Mouse (Mus musculus) induced T-regulatory cell, adult 2 months (primary cell): ENCODE data around the gene Serbp1.
A peak's percentile ranks its signal among the peaks of the same experiment; 100 is the strongest.
"Not testable (repeated sequence)": the region's sequence is repeated elsewhere in the genome, so short reads cannot be mapped to it uniquely, and the experiment has no call there.

Experiments
- DNase-seq: peaks from one replicate; pipeline ENCODE4 v3.0.0-alpha.2; 2012; ENCODE audit warnings: low read depth

The Serbp1 gene

GRCm38 (mm10) chr6:67237977-67238376 is at the start of gene Serbp1:
Gene Serbp1, plus strand, starts transcription at chr6:67238176.
- no peak for DNase-seq

- no peak for DNase-seq
Measured at GRCm38 (mm10) chr6:67193591-67193990, 44.4 kb upstream of the Serbp1 start.

- DNase-seq: no peak
Measured at GRCm38 (mm10) chr6:67194606-67195005, 43.4 kb upstream of the Serbp1 start.

DNA sequence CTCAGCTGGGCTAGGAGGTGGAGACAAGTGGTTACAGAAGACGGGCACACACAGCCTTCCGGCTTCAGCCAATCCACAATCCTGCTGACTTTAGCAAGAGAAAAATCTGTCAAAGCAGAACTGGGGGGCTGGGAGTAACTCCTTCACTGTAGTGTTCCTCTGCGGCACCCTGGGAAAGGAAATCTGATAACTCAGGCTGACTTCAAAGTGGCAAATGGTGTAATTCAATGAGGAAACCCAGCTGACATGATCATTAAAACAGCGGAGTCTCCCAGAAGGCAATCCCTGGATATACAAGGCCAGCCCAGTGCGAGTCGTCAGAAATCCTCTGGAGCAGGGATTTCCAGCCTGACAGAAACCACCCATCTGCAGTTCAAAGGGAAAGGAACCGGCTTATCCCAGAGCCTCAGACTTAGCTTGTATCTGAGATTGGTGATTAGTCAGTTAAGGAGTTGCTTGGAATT is 42.8 kb upstream of the Serbp1 start:
- no peak for DNase-seq

DNA sequence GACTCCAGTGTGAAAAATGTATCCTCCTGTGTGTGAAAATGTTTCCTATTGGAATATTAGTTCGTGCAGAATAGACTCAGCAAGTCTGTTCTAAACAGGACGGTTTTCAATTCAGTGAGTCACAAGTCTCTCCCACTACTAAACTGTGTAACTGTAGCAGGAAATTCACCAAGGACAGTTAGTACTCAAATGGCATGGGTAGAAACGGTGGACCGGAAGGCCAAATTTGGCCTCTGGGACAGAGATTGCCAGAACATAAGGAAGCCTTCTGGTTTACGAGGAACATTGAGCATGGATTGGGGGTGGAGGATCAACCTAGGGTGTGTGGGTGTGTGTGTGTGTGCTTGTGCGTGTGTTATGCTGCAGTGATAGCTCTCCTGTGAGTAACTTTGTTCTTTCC is 41.2 kb upstream of the Serbp1 start:
- no peak for DNase-seq

- DNase-seq: peak; percentile 59
Measured at GRCm38 (mm10) chr6:67198085-67198484, 39.9 kb upstream of the Serbp1 start.

DNA sequence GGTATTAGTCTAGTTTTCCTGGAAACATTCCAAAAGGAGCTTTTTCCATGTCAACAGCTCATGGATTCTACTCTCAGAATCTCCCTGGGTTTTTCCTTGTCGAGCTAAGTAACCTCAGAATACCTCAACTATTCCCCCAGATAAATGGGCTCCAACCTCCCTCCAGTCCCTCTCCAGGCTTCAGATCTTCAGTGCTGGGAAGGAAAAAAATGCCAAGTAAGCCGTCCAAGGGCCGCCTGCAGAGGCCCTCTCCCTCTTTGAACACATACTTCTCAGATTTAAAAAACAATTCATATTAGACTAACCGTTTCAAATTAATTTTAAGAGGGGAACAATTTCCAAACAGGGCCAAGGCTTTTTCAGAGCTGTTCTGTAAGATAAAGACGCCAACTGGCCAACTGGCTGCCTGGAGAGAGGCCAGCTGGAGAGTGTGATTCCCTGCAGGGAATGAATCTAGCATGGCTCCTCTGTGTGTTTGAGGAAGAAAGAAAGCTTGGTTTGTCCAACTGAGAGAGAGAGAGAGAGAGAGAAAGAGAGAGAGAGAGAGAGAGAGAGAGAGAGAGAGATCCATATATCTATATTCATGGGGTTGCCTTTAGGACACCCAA is 37.2 kb upstream of the Serbp1 start:
- no peak for DNase-seq

GRCm38 (mm10) chr6:67205081-67206037 is 32.6 kb upstream of the Serbp1 start:
- DNase-seq: no peak

DNA sequence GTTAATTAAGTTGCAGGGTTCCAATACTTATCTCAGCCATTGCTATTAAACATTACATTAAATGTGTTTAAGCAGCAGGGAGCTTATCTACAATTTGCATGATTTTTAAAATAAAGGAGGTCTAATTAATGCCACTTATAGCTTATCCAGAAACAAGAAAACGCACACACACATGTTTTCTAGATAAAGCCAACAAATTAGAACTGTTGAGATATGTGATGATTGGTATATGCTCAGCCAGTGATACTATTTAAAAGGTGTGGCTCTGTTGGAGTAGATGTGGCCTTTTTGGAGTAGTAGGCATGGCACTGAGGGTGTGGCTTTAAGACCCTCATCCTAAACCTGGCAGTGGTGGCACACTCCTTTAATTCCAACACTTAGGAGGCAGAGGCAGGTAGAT is 25.6 kb upstream of the Serbp1 start:
- no peak for DNase-seq

GRCm38 (mm10) chr6:67213429-67214098 is 24.4 kb upstream of the Serbp1 start:
- no peak for DNase-seq

DNA sequence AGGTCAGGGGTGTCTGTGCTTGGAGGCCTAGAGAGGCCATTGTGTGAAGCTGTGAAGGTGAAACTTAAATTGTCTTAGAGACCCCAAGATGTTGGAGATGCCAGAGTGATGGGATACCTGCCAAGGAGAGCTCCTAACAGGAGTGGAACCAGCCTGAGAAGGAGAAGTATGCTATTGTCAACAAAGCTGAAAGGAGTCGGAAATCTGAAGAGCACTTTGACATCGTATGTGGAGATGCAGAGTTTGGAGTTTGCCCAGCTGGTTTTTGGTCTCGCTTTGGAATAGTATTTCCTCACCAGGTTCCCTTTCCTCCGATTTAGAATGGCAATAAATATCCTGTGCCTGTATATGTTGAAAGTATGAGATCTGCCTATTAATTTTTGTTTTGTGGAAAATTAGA is 20.6 kb upstream of the Serbp1 start:
- no peak for DNase-seq

DNA sequence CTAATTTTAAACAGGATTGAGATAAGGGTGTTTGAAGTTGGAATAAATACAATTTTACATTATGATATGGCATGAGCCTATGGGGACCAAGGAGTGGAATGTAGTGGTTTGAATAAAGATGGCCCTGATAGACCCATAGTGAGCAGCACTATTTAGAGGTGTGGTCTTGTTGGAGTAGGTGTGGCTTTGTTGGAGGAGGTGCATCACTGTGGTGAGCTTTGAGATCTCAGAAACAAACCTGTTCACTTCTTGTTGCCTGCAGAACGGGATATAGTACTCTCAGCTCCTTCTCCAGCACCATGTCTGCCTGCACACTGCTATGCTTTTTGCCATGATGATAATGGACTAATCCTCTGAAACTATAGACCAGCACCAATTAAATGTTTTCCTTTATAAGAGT is 20.1 kb upstream of the Serbp1 start:
- DNase-seq: no peak

DNA sequence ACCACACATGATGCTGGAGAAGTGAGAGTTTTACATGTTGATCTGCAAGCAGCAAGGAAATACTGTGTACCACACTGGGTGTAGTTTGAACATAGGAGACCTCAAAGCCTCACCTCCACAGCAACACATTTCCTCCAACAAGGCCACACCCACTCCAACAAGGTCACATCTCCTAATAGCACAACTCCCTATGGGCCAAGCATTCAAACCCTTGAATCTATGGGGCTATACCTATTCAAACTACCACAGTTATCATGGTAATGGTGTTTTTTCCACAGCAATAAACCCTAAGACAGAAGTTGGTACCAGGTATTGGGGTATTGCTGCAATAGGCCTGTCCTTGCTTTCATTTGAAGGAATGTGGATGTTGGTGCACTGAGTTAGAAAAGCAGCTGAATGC is 19.4 kb upstream of the Serbp1 start:
- no peak for DNase-seq

DNA sequence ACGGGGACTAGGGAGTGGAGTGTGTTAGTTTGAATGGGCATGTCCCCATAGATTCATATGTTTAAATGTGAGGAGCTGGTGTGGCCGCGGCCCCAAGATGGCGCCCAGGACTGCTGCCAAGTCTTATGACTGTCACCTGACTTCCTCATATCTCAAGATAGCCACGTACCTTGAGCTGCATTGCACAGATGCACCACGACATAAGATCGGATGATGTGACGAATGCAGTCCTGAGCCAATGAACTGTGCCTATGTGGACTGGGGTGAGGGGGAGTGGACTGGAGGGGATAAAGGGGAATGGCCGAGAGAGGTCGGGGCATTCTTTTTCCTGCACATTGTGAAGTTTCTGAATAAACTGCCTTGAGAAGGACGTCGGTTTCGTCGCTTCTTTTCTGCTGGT is 18.0 kb upstream of the Serbp1 start:
- DNase-seq: not testable (repeated sequence)

DNA sequence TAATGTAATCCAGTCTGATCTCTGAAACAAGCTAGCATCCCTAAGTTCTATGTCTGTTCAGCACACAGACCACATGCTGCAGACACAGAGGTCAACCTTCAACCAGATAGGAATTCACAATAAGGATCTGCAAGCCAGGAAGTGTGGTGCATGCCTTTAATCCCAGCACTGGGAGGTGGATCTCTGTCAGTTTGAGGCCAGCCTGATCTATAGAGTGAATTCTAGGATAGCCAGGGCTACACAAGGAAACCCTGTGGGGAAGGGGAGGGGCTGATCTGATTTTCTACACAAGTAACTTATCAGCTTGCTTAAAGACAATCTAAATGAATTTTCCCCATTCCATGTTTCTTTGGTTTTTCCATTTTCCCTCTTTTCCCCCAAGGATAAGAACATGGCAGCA is 17.2 kb upstream of the Serbp1 start:
- DNase-seq: no peak

DNA sequence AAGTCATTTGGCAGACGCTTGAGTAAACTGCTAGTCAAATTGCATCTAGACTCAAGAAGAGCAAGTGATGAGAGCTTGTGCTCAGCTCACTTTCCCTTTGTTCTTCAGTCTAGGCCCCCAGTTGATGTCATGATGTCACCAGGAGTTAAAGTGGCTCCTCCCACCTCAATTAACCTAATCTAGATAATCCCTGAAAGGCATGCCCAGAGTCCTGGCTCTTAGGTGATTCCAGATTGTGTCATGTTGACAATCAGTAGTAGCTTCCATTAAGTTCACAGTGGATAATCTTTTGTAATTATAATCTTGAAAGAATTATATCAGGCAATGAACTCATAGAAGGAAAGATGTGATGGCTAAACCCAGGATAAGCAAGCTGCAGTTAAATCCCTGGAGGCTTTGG is 14.9 kb upstream of the Serbp1 start:
- DNase-seq: no peak

GRCm38 (mm10) chr6:67223499-67223898 is 14.5 kb upstream of the Serbp1 start:
- no peak for DNase-seq

- DNase-seq: no peak
Measured at GRCm38 (mm10) chr6:67226286-67226685, 11.7 kb upstream of the Serbp1 start.

DNA sequence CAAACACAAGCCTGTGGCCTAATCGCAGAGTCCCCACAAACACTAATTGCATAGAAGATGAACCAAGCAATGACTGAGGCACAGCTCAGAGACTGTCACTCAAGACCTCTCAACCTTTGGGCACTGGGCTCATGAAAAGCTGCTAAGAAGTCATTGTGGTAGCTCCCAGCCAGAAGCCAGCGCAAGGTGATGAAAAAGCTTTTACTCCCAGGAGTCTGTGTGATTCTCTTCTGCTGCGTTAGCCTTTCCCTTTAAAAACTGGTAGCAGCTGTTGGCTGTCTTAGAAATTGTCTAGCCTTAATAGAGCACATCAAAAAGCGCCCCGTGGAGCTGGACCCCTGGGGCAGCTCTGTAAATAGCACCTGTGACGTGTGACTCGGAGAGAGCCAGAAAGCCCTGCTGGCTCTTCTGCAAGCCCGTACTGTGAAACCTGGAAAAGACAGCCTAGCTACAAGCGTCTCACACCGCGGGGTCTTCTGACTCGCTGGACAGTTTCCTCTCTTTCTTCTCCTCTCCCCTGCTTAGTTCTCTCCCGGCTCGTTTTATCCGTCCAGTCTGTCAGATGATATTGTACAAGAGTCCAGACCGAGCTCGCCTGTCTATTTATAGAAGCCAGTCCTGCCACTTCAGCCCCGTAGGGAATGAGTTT is 9.4 kb upstream of the Serbp1 start:
- DNase-seq: no peak

DNA sequence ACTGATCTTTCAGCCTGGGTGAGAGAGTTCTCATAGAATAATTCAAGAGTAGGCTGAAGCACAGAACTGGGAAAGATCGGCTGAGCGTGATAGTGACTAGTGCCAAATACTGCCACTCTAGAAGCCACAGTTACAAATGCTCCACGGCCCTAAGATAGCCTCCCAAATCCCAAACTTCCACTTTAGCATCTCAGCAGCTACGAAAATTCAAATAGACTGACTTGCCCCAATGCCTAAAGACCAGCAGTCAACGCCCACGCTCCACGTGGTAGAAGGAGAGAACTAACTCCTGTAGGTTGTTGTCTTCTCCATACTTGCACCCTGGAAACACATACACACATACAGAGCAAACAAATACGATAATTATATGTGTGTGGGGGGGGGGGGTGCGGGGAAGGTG is 8.5 kb upstream of the Serbp1 start:
- no peak for DNase-seq

- no peak for DNase-seq
Measured at GRCm38 (mm10) chr6:67229922-67230518, 8.0 kb upstream of the Serbp1 start.

- no peak for DNase-seq
Measured at GRCm38 (mm10) chr6:67230950-67231349, 7.0 kb upstream of the Serbp1 start.
